Mouse (Mus musculus) spleen, adult 2 months (tissue): ENCODE results near the gene Mgll.

Experiments
- CTCF ChIP-seq: fragments of 200-500 bp; IDR thresholded peaks from 2 replicates; pipeline ENCODE4 v1.5.1; 2011; ENCODE audit warnings: mild to moderate bottlenecking, inconsistent platforms; ENCODE audit not compliant: insufficient read depth, insufficient read length, insufficient replicate concordance; ENCODE audit errors: extremely low read depth
- POLR2A ChIP-seq: fragments of 200-500 bp; IDR thresholded peaks from 2 replicates; pipeline ENCODE4 v1.6.1; 2011; ENCODE audit warnings: low read depth, low read length, inconsistent platforms

- TF ChIP-seq CTCF (no peak), POLR2A (no peak)
Observed at GRCm38 (mm10) chr6:88681026-88681425, 43.2 kb upstream of the Mgll start.
